Mouse (Mus musculus): ENCODE measurements around the gene Amz2. TPM values are rescaled to one million over a fixed set of nuclear protein-coding genes. Genes with fewer than 3 reads are reported as not detected.

Amz2 gene
- polyA plus RNA-seq, 1 experiment, result 22.9 TPM

DNA sequence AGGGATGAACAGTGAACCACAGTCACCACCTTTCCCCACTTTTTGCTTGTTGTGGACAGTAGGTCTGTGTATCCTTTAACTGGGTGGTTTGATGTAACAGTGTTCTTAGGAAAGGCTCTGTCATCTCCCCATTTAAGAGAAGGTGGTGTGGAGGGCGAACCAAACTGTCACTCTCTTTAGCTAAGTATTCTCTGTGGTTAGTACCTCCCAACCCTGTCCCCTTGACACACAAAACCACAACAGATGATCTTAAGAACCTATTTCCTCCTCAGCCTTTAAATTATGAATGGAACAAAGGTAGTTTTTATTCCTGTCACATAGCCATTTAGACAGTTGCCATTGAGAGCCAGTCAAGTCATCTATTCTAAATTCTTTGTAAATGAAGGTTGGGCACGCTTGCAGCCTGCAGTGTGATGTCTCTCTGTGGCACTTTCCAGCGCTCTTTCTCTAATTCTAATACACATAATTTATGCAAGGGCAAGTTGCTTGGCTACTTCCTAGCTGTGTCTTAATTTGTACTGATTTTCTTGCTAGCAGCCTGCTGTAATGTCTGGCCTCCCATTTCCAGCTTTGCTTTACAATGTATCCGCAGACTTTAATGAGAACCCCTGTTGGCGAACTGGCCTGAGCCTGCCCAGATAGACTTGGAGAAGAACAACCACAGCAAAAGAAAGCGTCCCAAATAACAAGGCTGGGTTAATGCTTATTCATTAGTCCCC, 71.4 kb downstream of the Amz2 start:
- H3K36me3 ChIP-seq (ENCODE audit: control insufficient read depth, insufficient read depth), result no peaks in the 10 kb centered on the region
- TF ChIP-seq MYOD1 (IDR thresholded peaks at IDR 0.05; ENCODE audit: control insufficient read depth, insufficient read length, low read depth) (no peak), USF1 (IDR thresholded peaks at IDR 0.05; ENCODE audit: low read depth) (no peak), FOSL1 (IDR thresholded peaks at IDR 0.05; ENCODE audit: insufficient read depth, low read length, poor library complexity, severe bottlenecking) (no peak), MAX (IDR thresholded peaks at IDR 0.05) (no peak), CTCF (IDR thresholded peaks at IDR 0.05; ENCODE audit: control insufficient read depth, insufficient read depth, insufficient read length) (no peak), CEBPB (IDR thresholded peaks at IDR 0.05; ENCODE audit: low read depth) (no peak), MYOG (IDR thresholded peaks at IDR 0.05; ENCODE audit: control insufficient read depth, extremely low read depth, insufficient read length) (no peak)
- H3ac ChIP-seq (ENCODE audit: control insufficient read depth, insufficient read length, low read depth), result no peak overlapping the region

DNA sequence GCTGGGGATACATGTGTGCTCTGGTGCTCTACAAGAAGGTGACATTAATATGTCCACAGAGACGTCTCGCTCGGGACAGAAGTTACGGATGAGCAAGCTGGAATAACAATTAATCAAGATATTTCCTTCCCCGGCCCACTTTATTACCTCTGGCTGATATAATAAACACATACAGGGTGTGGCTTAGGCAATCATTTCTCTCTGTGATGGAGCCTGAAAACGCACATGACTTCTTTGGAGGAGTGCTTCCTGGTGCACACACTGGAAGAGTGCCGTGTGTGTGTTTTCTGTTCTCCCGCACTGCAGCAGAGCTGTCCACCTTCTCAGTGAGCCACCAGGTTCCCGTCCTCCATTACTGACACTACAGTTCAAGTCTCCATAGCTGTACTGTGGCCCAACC, 72.2 kb downstream of the Amz2 start:
- Histone ChIP-seq H3K79me2 (ENCODE audit: control insufficient read depth, insufficient read depth) (no peaks in the 10 kb centered on the region), H3K27me3 (ENCODE audit: control insufficient read depth, insufficient read depth, insufficient read length) (no peaks in the 10 kb centered on the region), H3K36me3 (ENCODE audit: control insufficient read depth, insufficient read depth) (no peaks in the 10 kb centered on the region), H3K79me3 (ENCODE audit: low read depth) (no peaks in the 10 kb centered on the region), H3ac (ENCODE audit: control insufficient read depth, insufficient read length, low read depth) (no peak overlapping the region), H3K4me3 (ENCODE audit: insufficient read depth, poor library complexity, severe bottlenecking) (no peak overlapping the region)
- TF ChIP-seq CTCF (IDR thresholded peaks at IDR 0.05; ENCODE audit: control insufficient read depth, insufficient read depth, insufficient read length) (no peak), MYOG (IDR thresholded peaks at IDR 0.05; ENCODE audit: control insufficient read depth, extremely low read depth, insufficient read length) (no peak), USF1 (IDR thresholded peaks at IDR 0.05; ENCODE audit: low read depth) (no peak), MYOD1 (IDR thresholded peaks at IDR 0.05; ENCODE audit: control insufficient read depth, insufficient read length, low read depth) (no peak), MAX (IDR thresholded peaks at IDR 0.05) (no peak), FOSL1 (IDR thresholded peaks at IDR 0.05; ENCODE audit: insufficient read depth, low read length, poor library complexity, severe bottlenecking) (no peak), CEBPB (IDR thresholded peaks at IDR 0.05; ENCODE audit: low read depth) (no peak)

More for the DNA sequence above, 71.4 kb downstream of the Amz2 start:
- Histone ChIP-seq H3K4me3 (ENCODE audit: insufficient read depth, poor library complexity, severe bottlenecking) (no peak overlapping the region), H3K79me3 (ENCODE audit: low read depth) (no peaks in the 10 kb centered on the region), H3K27me3 (ENCODE audit: control insufficient read depth, insufficient read depth, insufficient read length) (no peaks in the 10 kb centered on the region), H3K79me2 (ENCODE audit: control insufficient read depth, insufficient read depth) (no peaks in the 10 kb centered on the region)

DNA sequence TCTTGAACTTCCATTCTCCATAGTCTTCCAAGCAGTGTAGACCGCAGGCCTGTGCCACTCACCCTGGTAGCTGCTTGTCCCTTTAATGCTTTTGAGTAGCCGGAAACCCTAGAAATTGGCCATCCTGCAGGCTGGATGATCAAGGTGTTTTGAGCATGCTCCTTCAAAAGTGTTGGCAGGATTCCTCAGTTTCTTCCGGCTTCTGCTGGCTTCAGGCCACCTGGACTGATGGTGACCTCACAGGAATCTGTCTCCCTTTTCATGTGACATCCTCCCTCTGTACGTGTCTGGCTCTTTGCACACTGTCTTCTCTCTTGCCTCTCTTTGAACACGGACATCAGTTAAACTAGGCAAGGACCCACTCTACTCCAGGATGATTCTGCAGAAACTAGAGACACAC, 74.5 kb downstream of the Amz2 start:
- no peaks in the 10 kb centered on the region for H3K79me3 ChIP-seq (ENCODE audit: low read depth)
- H3K27me3 ChIP-seq (ENCODE audit: control insufficient read depth, insufficient read depth, insufficient read length), result no peaks in the 10 kb centered on the region
- H3K4me3 ChIP-seq (ENCODE audit: insufficient read depth, poor library complexity, severe bottlenecking), result no peak overlapping the region
- H3K79me2 ChIP-seq (ENCODE audit: control insufficient read depth, insufficient read depth), result no peaks in the 10 kb centered on the region
- no peaks in the 10 kb centered on the region for H3K36me3 ChIP-seq (ENCODE audit: control insufficient read depth, insufficient read depth)
- TF ChIP-seq FOSL1 (IDR thresholded peaks at IDR 0.05; ENCODE audit: insufficient read depth, low read length, poor library complexity, severe bottlenecking), result no peak
- TF ChIP-seq USF1 (IDR thresholded peaks at IDR 0.05; ENCODE audit: low read depth), result no peak
- no peak overlapping the region for H3ac ChIP-seq (ENCODE audit: control insufficient read depth, insufficient read length, low read depth)

Small RNAs within 50 kb of the gene (microRNA-seq; reads per million reads assigned to microRNA genes)
- gene Gm25540 (ENCODE audit: borderline microRNAs expressed), result not detected

Other genes with a start within 250 kb of the Amz2 start
- 0.02 TPM for gene Rgs9, start 127.8 kb upstream of the Amz2 start, polyA plus RNA-seq (2012; fragmentation: generic; extraction: Trizol)
- gene Gna13, start 63.1 kb upstream of the Amz2 start, polyA plus RNA-seq (2012; fragmentation: generic; extraction: Trizol), result 18.1 TPM
- gene 9930022D16Rik, start 12.0 kb upstream of the Amz2 start, polyA plus RNA-seq (2012; fragmentation: generic; extraction: Trizol), result not detected
- 0.51 TPM for gene Arsg, start 47.4 kb downstream of the Amz2 start, polyA plus RNA-seq (2012; fragmentation: generic; extraction: Trizol)
- 1.2 TPM for gene Slc16a6, start 47.7 kb downstream of the Amz2 start, polyA plus RNA-seq (2012; fragmentation: generic; extraction: Trizol)
- gene Wipi1, start 186.0 kb downstream of the Amz2 start, polyA plus RNA-seq (2012; fragmentation: generic; extraction: Trizol), result 27.8 TPM
- 237 TPM for gene Prkar1a, start 223.5 kb downstream of the Amz2 start, polyA plus RNA-seq (2012; fragmentation: generic; extraction: Trizol)